In genomic region chr4:129578466-129578865, GRCm38 (mm10) we compare ENCODE assay signal across 7 mouse cellular contexts. TPM values are rescaled to one million over a fixed set of nuclear protein-coding genes. Genes with fewer than 3 reads are reported as not detected.
DNase-seq lines count a peak whose midpoint lies in the region; ATAC-seq lines count a peak whose summit lies in the region.

TSS of gene Fam167b (minus strand) at chr4:129578549.

- 62% methylated on average over 5 of the region's 5 CpGs for WGBS in liver, embryonic 13.5 days (ENCODE audit: insufficient replicate concordance)
- 82% methylated on average over 5 of the region's 5 CpGs for WGBS in intestine, embryonic 16.5 days

- H3K4me1 ChIP-seq in liver, embryonic 13.5 days (replicated peaks): peaks cover 9% of the 10 kb centered on the region
- H3K4me1 ChIP-seq in intestine, embryonic 16.5 days (ENCODE audit: control insufficient read depth, insufficient read depth, low read length): no peaks in the 10 kb centered on the region

- no peak within 1 kb of the TSS for H3K9ac ChIP-seq in liver, embryonic 13.5 days
- no peak within 1 kb of the TSS for H3K9ac ChIP-seq in intestine, embryonic 16.5 days (ENCODE audit: low read depth, low read length)

- peak within 1 kb of the TSS; percentile 16 for H3K4me3 ChIP-seq in liver, embryonic 13.5 days (replicated peaks)
- H3K4me3 ChIP-seq in intestine, embryonic 16.5 days (ENCODE audit: low read length): no peak within 1 kb of the TSS

- H3K27ac ChIP-seq in liver, embryonic 13.5 days: no peak within 1 kb of the TSS
- H3K27ac ChIP-seq in intestine, embryonic 16.5 days (ENCODE audit: low read length): no peak within 1 kb of the TSS

- intact Hi-C loops in heart, postnatal 14 days (cut with DNase I): no loop called here

- peak within 1 kb of the TSS; percentile 26; the same call in 1 of the 2 replicates for H3K4me2 ChIP-seq in liver, embryonic 13.5 days
- no peak within 1 kb of the TSS for H3K4me2 ChIP-seq in intestine, embryonic 16.5 days (ENCODE audit: low read depth, low read length)

- no peaks in the 10 kb centered on the region for H3K36me3 ChIP-seq in liver, embryonic 13.5 days
- no peaks in the 10 kb centered on the region for H3K36me3 ChIP-seq in intestine, embryonic 16.5 days (ENCODE audit: control insufficient read depth, insufficient read depth, low read length)

- ATAC-seq in liver, embryonic 13.5 days (ENCODE audit: low read depth): no peak
- no peak for ATAC-seq in intestine, embryonic 16.5 days

- peak; percentile 70 for DNase-seq in adrenal gland, adult 2 months
- no peak for DNase-seq in adrenal gland, postnatal 4 days (ENCODE audit: low spot score in 2 of 2)
- peak; percentile 42 to 51 for DNase-seq in heart, postnatal 14 days
- DNase-seq in liver, embryonic 13.5 days: no peak
- DNase-seq in urinary bladder, adult 18-20 months (ENCODE audit: low spot score in 2 of 2): no peak
- no peak for DNase-seq in spleen, postnatal 10 days (ENCODE audit: low spot score in 2 of 2)

- no peaks in the 10 kb centered on the region for H3K9me3 ChIP-seq in liver, embryonic 13.5 days (replicated peaks)
- H3K9me3 ChIP-seq in intestine, embryonic 16.5 days (ENCODE audit: control insufficient read depth, low read length): no peaks in the 10 kb centered on the region

- peaks cover 23% of the 10 kb centered on the region; the same call in 1 of the 2 replicates for H3K27me3 ChIP-seq in liver, embryonic 13.5 days
- H3K27me3 ChIP-seq in intestine, embryonic 16.5 days (replicated peaks; ENCODE audit: control insufficient read depth, insufficient read depth, low read length): no peaks in the 10 kb centered on the region

RNA-seq across cellular contexts. Expression of gene Fam167b, which starts in this region (rescaled TPM):
- 10 to 100 TPM; 29.6 to 31.1 TPM for total RNA-seq in adrenal gland, adult 2 months (2021)
- 53.7 and 75.5 TPM in 2 replicates for polyA plus RNA-seq in adrenal gland, adult 2 months (2012; rRNA removed)
- total RNA-seq in adrenal gland, postnatal 4 days (2021): 10 to 100 TPM; 30.9 to 33.5 TPM
- total RNA-seq in heart, postnatal 14 days (2021): under 1 TPM; 0.53 to 0.83 TPM
- polyA plus RNA-seq in liver, embryonic 13.5 days (2015; fragmentation: Nextera tagmentation; extraction: Ambion mirVana): 6.6 and 6.9 TPM in 2 replicates
- 2.3 and 2.4 TPM in 2 replicates for polyA plus RNA-seq in intestine, embryonic 16.5 days (2015; fragmentation: Nextera tagmentation; extraction: Ambion mirVana)

Comparison
In these comparisons a context has a peak if more than half of its experiments do, and no peak if none do; other contexts are left out.
1. RNA of gene Fam167b (total RNA-seq): 30.9 to 33.5 TPM in adrenal gland, postnatal 4 days and 29.6 to 31.1 TPM in adrenal gland, adult 2 months; 0.53 to 0.83 TPM in heart, postnatal 14 days; every median in the first group is over 10 times any median in the second.
2. Peak in DNase-seq in heart, postnatal 14 days; RNA of the gene not detected or under 1 TPM.